Mouse (Mus musculus): ENCODE results near the gene Gsk3a. TPM values are rescaled to one million over a fixed set of nuclear protein-coding genes. Genes with fewer than 3 reads are reported as not detected.

Gene Gsk3a
- polyA plus RNA-seq, 1 experiment: 94.8 TPM

DNA sequence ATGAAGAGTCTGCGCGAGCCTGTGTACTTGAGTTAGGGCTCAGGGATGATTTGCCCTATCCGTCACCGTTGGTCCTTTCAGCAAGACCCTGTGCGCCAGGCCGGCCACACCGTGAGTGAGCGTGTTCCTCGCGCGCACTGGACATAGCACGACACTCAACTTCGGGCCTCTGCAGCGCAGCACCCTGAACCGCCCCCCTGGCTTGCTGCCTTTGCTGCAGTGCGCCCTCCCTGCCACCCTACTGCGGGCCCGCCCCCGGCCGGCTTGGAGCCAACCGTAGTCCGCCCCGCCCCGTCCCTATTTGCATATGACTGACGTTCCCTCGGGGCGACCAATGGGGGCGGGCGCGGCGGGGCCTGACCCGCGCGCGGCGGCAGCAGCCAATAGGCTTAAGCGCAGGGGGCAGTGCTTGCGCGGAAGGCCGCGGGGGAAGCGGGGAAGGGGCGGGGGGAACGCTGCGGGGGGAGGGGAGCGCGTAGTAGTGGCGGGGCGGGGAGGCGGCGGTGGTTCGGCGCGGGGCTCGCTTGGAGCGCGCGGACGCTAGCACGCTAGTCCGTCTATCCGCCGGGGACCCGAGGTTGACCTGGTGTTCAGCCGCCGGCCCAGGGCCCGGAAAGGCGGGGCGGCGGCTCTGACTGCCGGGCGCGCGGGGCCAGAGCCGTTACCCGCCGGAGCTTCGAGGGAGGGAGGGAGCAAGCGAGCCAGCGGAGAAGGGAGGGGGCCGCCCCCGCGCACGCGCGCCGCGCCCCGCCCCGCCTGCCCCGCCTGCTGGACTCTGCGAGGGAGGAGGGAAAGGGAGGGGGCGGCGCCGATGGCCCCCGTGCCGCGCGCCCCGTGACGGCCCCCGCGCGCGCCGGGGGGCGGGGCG lies 44.3 kb upstream of the Gsk3a start:
- Histone ChIP-seq H3K4me1 (ENCODE audit: control insufficient read depth, insufficient read depth, low read length) (peaks cover 47% of the 10 kb centered on the region), H3K4me3 (ENCODE audit: control insufficient read depth, low read depth, low read length) (peak overlapping the region; percentile 95)

GRCm38 (mm10) chr7:25281166-25281733 lies 43.6 kb upstream of the Gsk3a start:
- no peak for TF ChIP-seq CTCF (IDR thresholded peaks at IDR 0.05; ENCODE audit: control insufficient read depth, insufficient read depth, insufficient replicate concordance, low read depth, low read length)
- TF ChIP-seq POLR2A (IDR thresholded peaks at IDR 0.05; ENCODE audit: control insufficient read depth, low read depth, low read length): no peak
- Histone ChIP-seq H3K27me3 (ENCODE audit: control insufficient read depth, insufficient read depth, low read length) (no peaks in the 10 kb centered on the region), H3K27ac (ENCODE audit: control insufficient read depth, insufficient read depth, low read depth, low read length) (peak overlapping the region; percentile 82), H3K36me3 (ENCODE audit: control insufficient read depth, insufficient read depth, low read length) (peaks cover 2% of the 10 kb centered on the region; the same call in 1 of the 2 replicates), H3K4me1 (ENCODE audit: control insufficient read depth, insufficient read depth, low read length) (peaks cover 47% of the 10 kb centered on the region), H3K4me3 (ENCODE audit: control insufficient read depth, low read depth, low read length) (peak overlapping the region; percentile 64)

More for the DNA sequence above, 44.3 kb upstream of the Gsk3a start:
- H3K27ac ChIP-seq (ENCODE audit: control insufficient read depth, insufficient read depth, low read depth, low read length): peak overlapping the region; percentile 93
- peaks cover 2% of the 10 kb centered on the region for H3K36me3 ChIP-seq (ENCODE audit: control insufficient read depth, insufficient read depth, low read length)
- TF ChIP-seq POLR2A (IDR thresholded peaks at IDR 0.05; ENCODE audit: control insufficient read depth, low read depth, low read length): peak; percentile 64
- no peak for TF ChIP-seq CTCF (IDR thresholded peaks at IDR 0.05; ENCODE audit: control insufficient read depth, insufficient read depth, insufficient replicate concordance, low read depth, low read length)
- no peaks in the 10 kb centered on the region for H3K27me3 ChIP-seq (ENCODE audit: control insufficient read depth, insufficient read depth, low read length)

DNA sequence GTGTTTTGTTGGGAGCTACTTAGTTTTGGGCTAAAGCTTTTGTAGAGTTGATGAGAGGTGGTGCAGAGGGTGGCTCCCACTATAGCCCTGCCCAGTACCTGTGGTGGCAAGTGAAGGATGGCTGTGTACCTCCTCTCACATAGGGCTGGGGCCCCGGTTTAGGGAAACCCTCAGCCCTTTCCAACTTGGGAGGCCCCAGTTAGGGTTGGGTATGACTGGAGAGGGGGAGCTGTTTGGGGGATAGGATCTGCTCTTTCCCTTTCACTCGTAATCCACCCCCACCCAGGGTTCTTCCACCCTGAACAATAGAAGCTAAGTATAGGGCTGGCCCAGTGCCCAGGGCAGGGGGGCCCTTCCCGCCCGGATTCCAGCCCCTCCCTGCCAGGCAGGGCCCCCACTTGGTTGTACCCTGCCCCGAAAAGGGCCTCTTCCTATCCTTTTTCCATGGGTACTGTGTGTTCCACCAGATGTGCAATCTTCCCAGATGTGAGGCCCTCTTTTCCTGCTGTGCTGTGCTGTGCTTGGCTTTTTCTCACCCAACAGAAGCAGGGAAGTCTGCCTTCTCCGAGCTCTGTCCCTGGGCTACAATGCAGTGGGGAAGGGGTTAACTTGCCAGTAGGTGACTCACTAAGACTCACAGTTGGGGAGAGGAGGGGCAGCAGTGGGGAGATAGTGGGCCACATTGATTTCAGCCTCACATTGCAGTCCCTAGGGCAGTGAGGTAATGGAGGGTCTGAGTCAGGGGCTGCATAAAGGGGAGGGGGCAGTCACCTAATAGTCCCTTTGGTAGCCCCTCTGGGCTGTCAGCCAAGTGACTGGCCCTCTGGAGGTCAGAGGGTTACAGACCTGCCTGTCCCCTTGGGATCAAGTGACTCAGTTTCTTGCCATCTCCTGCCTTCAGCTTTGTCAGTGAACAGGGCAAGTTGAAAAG lies 42.5 kb upstream of the Gsk3a start:
- Histone ChIP-seq H3K27me3 (ENCODE audit: control insufficient read depth, insufficient read depth, low read length) (no peaks in the 10 kb centered on the region), H3K4me1 (ENCODE audit: control insufficient read depth, insufficient read depth, low read length) (peaks cover 50% of the 10 kb centered on the region), H3K4me3 (ENCODE audit: control insufficient read depth, low read depth, low read length) (peak overlapping the region; percentile 69; the same call in 1 of the 2 replicates), H3K36me3 (ENCODE audit: control insufficient read depth, insufficient read depth, low read length) (peaks cover 2% of the 10 kb centered on the region; the same call in 1 of the 2 replicates), H3K27ac (ENCODE audit: control insufficient read depth, insufficient read depth, low read depth, low read length) (peak overlapping the region; percentile 87)
- no peak for TF ChIP-seq POLR2A (IDR thresholded peaks at IDR 0.05; ENCODE audit: control insufficient read depth, low read depth, low read length)

- no peak; the same call in 1 of the 2 replicates for TF ChIP-seq POLR2A (IDR thresholded peaks at IDR 0.05; ENCODE audit: control insufficient read depth, low read depth, low read length)
- TF ChIP-seq CTCF (IDR thresholded peaks at IDR 0.05; ENCODE audit: control insufficient read depth, insufficient read depth, insufficient replicate concordance, low read depth, low read length): no peak
- no peaks in the 10 kb centered on the region for H3K27me3 ChIP-seq (ENCODE audit: control insufficient read depth, insufficient read depth, low read length)
- peak overlapping the region; percentile 87 for H3K27ac ChIP-seq (ENCODE audit: control insufficient read depth, insufficient read depth, low read depth, low read length)
- H3K4me1 ChIP-seq (ENCODE audit: control insufficient read depth, insufficient read depth, low read length): peaks cover 48% of the 10 kb centered on the region
- no peaks in the 10 kb centered on the region for H3K36me3 ChIP-seq (ENCODE audit: control insufficient read depth, insufficient read depth, low read length)
- peak overlapping the region; percentile 69 for H3K4me3 ChIP-seq (ENCODE audit: control insufficient read depth, low read depth, low read length)
Observed at GRCm38 (mm10) chr7:25279076-25279860, 41.6 kb upstream of the Gsk3a start.

DNA sequence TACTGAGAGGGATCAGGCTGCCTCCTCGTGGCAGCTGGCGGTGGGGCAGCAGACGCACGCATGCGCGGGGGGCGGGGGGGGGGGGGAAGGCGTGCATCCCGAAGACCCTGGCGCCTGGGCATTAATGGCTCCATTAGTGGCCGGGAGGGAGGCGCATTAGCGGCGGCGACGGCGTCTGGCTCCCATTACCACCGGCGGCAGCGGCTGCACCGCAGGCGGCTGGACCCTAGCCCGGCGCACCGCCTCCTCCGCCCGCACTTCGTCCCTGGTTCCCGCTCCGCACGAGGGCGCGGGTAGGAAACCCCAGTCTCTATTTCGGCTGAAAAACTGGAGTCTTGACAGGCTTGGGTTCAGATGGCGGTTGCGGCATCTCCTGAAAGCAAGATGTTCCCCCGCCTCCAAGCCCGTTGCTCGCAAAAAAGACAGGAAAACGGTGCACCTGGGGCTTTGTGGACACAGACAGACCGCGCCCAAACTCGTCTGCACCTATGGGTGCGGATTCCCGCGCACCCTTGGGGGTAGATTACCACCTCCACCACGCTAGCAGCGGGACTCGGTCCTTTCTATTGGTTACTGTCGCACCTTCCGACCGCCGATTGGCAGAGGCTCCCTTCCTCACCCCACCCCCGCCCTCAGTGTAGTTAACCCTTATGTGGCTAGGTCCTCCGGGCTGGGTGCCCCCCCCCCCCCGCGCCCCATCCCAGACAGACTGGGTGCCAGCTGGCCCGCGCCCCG lies 40.9 kb upstream of the Gsk3a start:
- H3K36me3 ChIP-seq (ENCODE audit: control insufficient read depth, insufficient read depth, low read length): no peaks in the 10 kb centered on the region
- H3K4me3 ChIP-seq (ENCODE audit: control insufficient read depth, low read depth, low read length): peak overlapping the region; percentile 69
- H3K27ac ChIP-seq (ENCODE audit: control insufficient read depth, insufficient read depth, low read depth, low read length): peak overlapping the region; percentile 89
- H3K4me1 ChIP-seq (ENCODE audit: control insufficient read depth, insufficient read depth, low read length): peaks cover 44% of the 10 kb centered on the region
- no peaks in the 10 kb centered on the region for H3K27me3 ChIP-seq (ENCODE audit: control insufficient read depth, insufficient read depth, low read length)
- TF ChIP-seq POLR2A (IDR thresholded peaks at IDR 0.05; ENCODE audit: control insufficient read depth, low read depth, low read length) (peak; percentile 44; the same call in 1 of the 2 replicates), CTCF (IDR thresholded peaks at IDR 0.05; ENCODE audit: control insufficient read depth, insufficient read depth, insufficient replicate concordance, low read depth, low read length) (peak; percentile 44; the same call in 1 of the 2 replicates)

DNA sequence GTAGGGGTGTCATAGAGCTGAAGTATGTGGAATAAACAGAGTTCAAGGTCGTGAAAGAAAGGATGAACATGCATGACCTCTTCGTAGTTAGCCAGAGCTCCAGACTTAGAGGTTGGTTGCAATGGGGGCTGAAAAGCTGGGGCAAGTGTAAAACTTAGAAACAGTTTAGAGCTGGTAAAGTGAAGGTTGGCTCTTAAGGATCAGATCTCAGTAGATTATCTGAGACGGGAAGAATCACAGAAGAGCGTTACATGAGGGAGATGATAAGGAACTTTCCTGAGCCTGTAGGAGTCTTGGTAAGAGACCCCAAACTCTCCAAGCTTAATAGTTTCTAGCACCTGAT lies 40.3 kb upstream of the Gsk3a start:
- Histone ChIP-seq H3K4me1 (ENCODE audit: control insufficient read depth, insufficient read depth, low read length) (peaks cover 39% of the 10 kb centered on the region), H3K36me3 (ENCODE audit: control insufficient read depth, insufficient read depth, low read length) (no peaks in the 10 kb centered on the region), H3K4me3 (ENCODE audit: control insufficient read depth, low read depth, low read length) (no peak overlapping the region), H3K27me3 (ENCODE audit: control insufficient read depth, insufficient read depth, low read length) (no peaks in the 10 kb centered on the region), H3K27ac (ENCODE audit: control insufficient read depth, insufficient read depth, low read depth, low read length) (no peak overlapping the region)
- TF ChIP-seq CTCF (IDR thresholded peaks at IDR 0.05; ENCODE audit: control insufficient read depth, insufficient read depth, insufficient replicate concordance, low read depth, low read length) (no peak), POLR2A (IDR thresholded peaks at IDR 0.05; ENCODE audit: control insufficient read depth, low read depth, low read length) (no peak)
